Mouse (Mus musculus) left cerebral cortex, adult 8-10 months (tissue): ENCODE measurements around the gene Ndufs5. TPM values are rescaled to one million over a fixed set of nuclear protein-coding genes. Genes with fewer than 3 reads are reported as not detected.

ENCODE experiments used
- DNase-seq, 2 experiments: peaks; one replicate each; pipeline ENCODE4 v3.0.0; 2022; ENCODE audit warnings: low spot score in 2 of 2
- total RNA-seq, 4 experiments: library from RNA; stranded (reverse); gene quantifications; 2 replicates each; pipeline ENCODE4 v1.2.4; 2022

Ndufs5 gene
- total RNA-seq = 100 to 1,000 TPM; 156 to 202 (median 174) TPM

- DNase-seq = peak; percentile 90 to 93
Observed at GRCm38 (mm10) chr4:123717574-123718433, at the start of gene Ndufs5. Gene Ndufs5, minus strand, starts transcription at chr4:123718202.

GRCm38 (mm10) chr4:123765071-123765470 lies 47.1 kb upstream of the Ndufs5 start:
- no peak for DNase-seq

GRCm38 (mm10) chr4:123758306-123758705 lies 40.3 kb upstream of the Ndufs5 start:
- DNase-seq = no peak

GRCm38 (mm10) chr4:123750707-123751312 lies 32.8 kb upstream of the Ndufs5 start:
- peak in 1 of 2 experiments; percentile 18 for DNase-seq

- peak; percentile 91 to 95 for DNase-seq
Observed at GRCm38 (mm10) chr4:123750152-123750651, 32.2 kb upstream of the Ndufs5 start, which contains the start of gene Akirin1. Gene Akirin1, minus strand, starts transcription at chr4:123750345.

- DNase-seq = peak in 1 of 2 experiments; percentile 21
Observed at GRCm38 (mm10) chr4:123749484-123750130, 31.6 kb upstream of the Ndufs5 start.

GRCm38 (mm10) chr4:123748726-123749415 lies 30.9 kb upstream of the Ndufs5 start:
- no peak for DNase-seq

- no peak for DNase-seq
Observed at GRCm38 (mm10) chr4:123745221-123745775, 27.3 kb upstream of the Ndufs5 start.

- no peak for DNase-seq
Observed at GRCm38 (mm10) chr4:123742891-123743290, 24.9 kb upstream of the Ndufs5 start.

GRCm38 (mm10) chr4:123738708-123739107 lies 20.7 kb upstream of the Ndufs5 start:
- DNase-seq = no peak

GRCm38 (mm10) chr4:123733532-123733931 lies 15.5 kb upstream of the Ndufs5 start:
- no peak for DNase-seq

- DNase-seq = no peak
Observed at GRCm38 (mm10) chr4:123732921-123733320, 14.9 kb upstream of the Ndufs5 start.

GRCm38 (mm10) chr4:123732163-123732910 lies 14.3 kb upstream of the Ndufs5 start:
- no peak for DNase-seq

- no peak for DNase-seq
Observed at GRCm38 (mm10) chr4:123721761-123722160, 3.8 kb upstream of the Ndufs5 start.

- no peak for DNase-seq
Observed at GRCm38 (mm10) chr4:123718434-123718780, 405 bp upstream of the Ndufs5 start.

GRCm38 (mm10) chr4:123712431-123712830 lies 5.6 kb downstream of the Ndufs5 start:
- no peak for DNase-seq

GRCm38 (mm10) chr4:123707340-123707739 lies 10.7 kb downstream of the Ndufs5 start:
- DNase-seq = no peak

GRCm38 (mm10) chr4:123705340-123705739 lies 12.7 kb downstream of the Ndufs5 start:
- no peak for DNase-seq

GRCm38 (mm10) chr4:123693384-123693783 lies 24.6 kb downstream of the Ndufs5 start:
- no peak for DNase-seq

GRCm38 (mm10) chr4:123692071-123692470 lies 25.9 kb downstream of the Ndufs5 start:
- no peak for DNase-seq
